Mouse (Mus musculus) spleen, adult 2 months (tissue): ENCODE results near the gene Prx. TPM values are rescaled to one million over a fixed set of nuclear protein-coding genes. Genes with fewer than 3 reads are reported as not detected.
A peak's percentile ranks its signal among the peaks of the same experiment; 100 is the strongest.
"Not testable (repeated sequence)": the region's sequence is repeated elsewhere in the genome, so short reads cannot be mapped to it uniquely, and the experiment has no call there.

Experiments used
- DNase-seq, 2 experiments: peaks; one replicate each; pipeline versions ENCODE4 v3.0.0 to v3.0.0-alpha.2; 2012 to 2021; ENCODE audit warnings: low spot score in 2 of 2, low read depth in 1 of 2
- H3K27ac ChIP-seq: fragments of 200-500 bp; 2 replicates; pipeline ENCODE4 v1.5.1; 2012; ENCODE audit warnings: low read length, inconsistent platforms; ENCODE audit not compliant: insufficient read depth
- H3K27me3 ChIP-seq: fragments of 200-500 bp; 2 replicates; pipeline ENCODE4 v1.6.1; 2012; ENCODE audit warnings: mild to moderate bottlenecking, moderate library complexity, low read length, inconsistent platforms; ENCODE audit not compliant: control insufficient read depth, insufficient read depth
- H3K36me3 ChIP-seq: fragments of 200-500 bp; 2 replicates; pipeline ENCODE4 v1.6.1; 2012; ENCODE audit warnings: mild to moderate bottlenecking, low read length, inconsistent platforms; ENCODE audit not compliant: control insufficient read depth, insufficient read depth
- H3K4me1 ChIP-seq: fragments of 200-500 bp; 2 replicates; pipeline ENCODE4 v1.6.1; 2011; ENCODE audit warnings: inconsistent platforms; ENCODE audit not compliant: control insufficient read depth, insufficient read depth, insufficient read length
- H3K4me3 ChIP-seq: fragments of 200-500 bp; 2 replicates; pipeline ENCODE4 v1.5.1; 2011; ENCODE audit warnings: mild to moderate bottlenecking, inconsistent platforms; ENCODE audit not compliant: insufficient read depth, insufficient read length; ENCODE audit errors: extremely low read depth
- CTCF ChIP-seq: fragments of 200-500 bp; IDR thresholded peaks from 2 replicates; pipeline ENCODE4 v1.5.1; 2011; ENCODE audit warnings: mild to moderate bottlenecking, inconsistent platforms; ENCODE audit not compliant: insufficient read depth, insufficient read length, insufficient replicate concordance; ENCODE audit errors: extremely low read depth
- POLR2A ChIP-seq: fragments of 200-500 bp; IDR thresholded peaks from 2 replicates; pipeline ENCODE4 v1.6.1; 2011; ENCODE audit warnings: low read depth, low read length, inconsistent platforms
- WGBS: fragments of 180-500 bp; shearing (Covaris S2); methylation state at CpG from one replicate; pipeline ENCODE4 v1.1.7; 2018; 5-methylcytosine and 5-hydroxymethylcytosine counted together
- polyA plus RNA-seq: library from polyadenylated mRNA; depleted of rRNA; stranded (reverse); fragments of >200 nt; gene quantifications from 2 replicates; pipeline ENCODE4 v1.2.3, GENCODE M21; 2012

The Prx gene
- polyA plus RNA-seq, 1 experiment, result 0.72 TPM

- 36% methylated on average over 4 of the region's 4 CpGs for WGBS
- peaks cover 9% of the 10 kb centered on the region for H3K4me1 ChIP-seq
- peak overlapping the region; percentile 65 for H3K4me3 ChIP-seq
- DNase-seq, result no peak
- peak overlapping the region; percentile 91 for H3K27ac ChIP-seq
- H3K27me3 ChIP-seq, result no peaks in the 10 kb centered on the region
- peaks cover 7% of the 10 kb centered on the region for H3K36me3 ChIP-seq
- TF ChIP-seq CTCF, result no peak
- no peak for TF ChIP-seq POLR2A
Observed at GRCm38 (mm10) chr7:27490227-27490542, 8.9 kb upstream of the Prx start.

GRCm38 (mm10) chr7:27490543-27491329 is 8.4 kb upstream of the Prx start:
- Histone ChIP-seq H3K36me3 (peaks cover 7% of the 10 kb centered on the region), H3K27me3 (no peaks in the 10 kb centered on the region), H3K4me1 (peaks cover 9% of the 10 kb centered on the region), H3K27ac (peak overlapping the region; percentile 91), H3K4me3 (peak overlapping the region; percentile 65)
- DNase-seq, result peak; percentile 72 to 86
- under 1% methylated on average over 30 of the region's 33 CpGs for WGBS
- TF ChIP-seq POLR2A, result no peak; the same call in 1 of the 2 replicates
- peak; percentile 67; the same call in 1 of the 2 replicates for TF ChIP-seq CTCF

DNA sequence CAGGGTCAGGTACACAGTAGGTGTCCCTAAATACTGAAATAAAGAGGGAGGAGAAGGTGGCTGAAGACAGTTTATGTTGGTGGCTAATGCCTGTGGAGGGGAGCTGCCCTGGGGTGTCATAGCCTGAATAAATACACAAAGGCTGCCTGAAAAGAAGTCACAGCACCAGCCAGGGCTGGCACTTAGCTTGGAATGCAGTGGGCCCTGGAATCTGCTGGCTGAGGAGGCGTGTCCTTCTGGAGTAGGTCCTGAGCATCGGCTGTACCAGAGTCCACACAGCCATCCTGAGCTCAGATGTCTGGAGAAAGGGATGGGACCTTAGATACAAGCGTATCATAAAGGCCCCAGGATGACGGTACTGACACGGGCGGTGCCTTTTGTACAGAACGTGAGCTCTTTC is 7.3 kb upstream of the Prx start:
- H3K4me3 ChIP-seq, result no peak overlapping the region
- peaks cover 9% of the 10 kb centered on the region for H3K4me1 ChIP-seq
- no peaks in the 10 kb centered on the region for H3K27me3 ChIP-seq
- WGBS, result 88% methylated on average over 7 of the region's 7 CpGs
- no peak for DNase-seq
- peaks cover 7% of the 10 kb centered on the region for H3K36me3 ChIP-seq
- H3K27ac ChIP-seq, result no peak overlapping the region
- TF ChIP-seq CTCF, result no peak
- TF ChIP-seq POLR2A, result no peak

GRCm38 (mm10) chr7:27493022-27493421 is 6.1 kb upstream of the Prx start:
- peaks cover 7% of the 10 kb centered on the region for H3K36me3 ChIP-seq
- 49% methylated on average over 3 of the region's 3 CpGs for WGBS
- no peaks in the 10 kb centered on the region for H3K27me3 ChIP-seq
- peaks cover 7% of the 10 kb centered on the region for H3K4me1 ChIP-seq
- no peak overlapping the region for H3K4me3 ChIP-seq
- TF ChIP-seq CTCF (no peak), POLR2A (no peak)
- no peak for DNase-seq
- H3K27ac ChIP-seq, result no peak overlapping the region

DNA sequence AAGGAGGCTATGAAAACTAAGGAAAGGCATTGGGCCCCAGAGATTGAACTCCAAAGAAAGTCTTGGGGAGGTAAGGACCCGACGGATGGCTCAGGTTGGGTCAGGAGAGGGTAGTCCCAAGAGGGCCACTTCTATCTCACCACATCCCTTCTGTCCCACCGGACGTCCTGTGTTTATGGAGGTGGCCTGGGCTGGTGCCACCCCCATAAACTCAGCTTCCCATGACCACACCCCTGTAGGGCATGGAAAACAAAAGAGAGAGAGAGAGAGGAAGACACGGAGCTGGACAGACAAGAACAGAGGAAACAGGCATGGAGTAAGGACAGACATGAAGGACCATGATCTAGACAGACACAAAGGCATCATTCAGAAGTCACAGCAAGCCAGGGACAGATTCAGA is 5.7 kb upstream of the Prx start:
- Histone ChIP-seq H3K27me3 (no peaks in the 10 kb centered on the region), H3K27ac (no peak overlapping the region), H3K4me3 (no peak overlapping the region), H3K4me1 (peaks cover 4% of the 10 kb centered on the region), H3K36me3 (peaks cover 7% of the 10 kb centered on the region)
- DNase-seq, result no peak
- 68% methylated on average over 5 of the region's 5 CpGs for WGBS
- TF ChIP-seq POLR2A (no peak), CTCF (no peak)

DNA sequence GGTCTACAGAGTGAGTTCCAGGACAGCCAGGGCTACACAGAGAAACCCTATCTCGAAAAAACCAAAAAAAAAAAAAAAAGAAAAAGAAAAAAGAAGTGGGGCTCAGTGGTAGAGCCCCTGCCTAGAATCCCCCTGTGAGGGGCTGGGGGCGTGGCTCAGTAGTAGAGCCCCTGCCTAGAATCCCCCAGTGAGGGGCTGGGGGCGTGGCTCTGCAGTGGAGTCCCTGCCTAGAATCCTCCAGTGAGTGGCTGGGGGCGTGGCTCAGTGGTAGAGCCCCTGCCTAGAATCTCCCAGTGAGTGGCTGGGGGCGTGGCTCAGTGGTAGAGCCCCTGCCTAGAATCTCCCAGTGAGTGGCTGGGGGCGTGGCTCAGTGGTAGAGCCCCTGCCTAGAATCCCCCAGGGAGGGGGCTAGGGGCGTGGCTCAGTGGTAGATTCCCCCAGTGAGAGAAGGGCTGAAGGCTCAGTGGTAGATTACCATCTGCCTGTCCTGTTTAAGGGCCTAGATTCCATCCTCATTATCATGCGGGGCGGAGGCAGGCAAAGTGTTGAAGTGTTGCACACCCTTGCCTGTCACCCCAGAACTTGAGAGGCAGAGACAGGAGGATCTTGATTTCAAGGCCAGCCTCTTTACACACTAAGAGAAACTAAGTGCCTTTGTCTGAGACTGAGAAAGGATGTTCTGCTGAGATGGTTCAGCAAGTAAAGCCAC is 4.3 kb upstream of the Prx start:
- WGBS, result 89% methylated on average over 8 of the region's 9 CpGs

DNA sequence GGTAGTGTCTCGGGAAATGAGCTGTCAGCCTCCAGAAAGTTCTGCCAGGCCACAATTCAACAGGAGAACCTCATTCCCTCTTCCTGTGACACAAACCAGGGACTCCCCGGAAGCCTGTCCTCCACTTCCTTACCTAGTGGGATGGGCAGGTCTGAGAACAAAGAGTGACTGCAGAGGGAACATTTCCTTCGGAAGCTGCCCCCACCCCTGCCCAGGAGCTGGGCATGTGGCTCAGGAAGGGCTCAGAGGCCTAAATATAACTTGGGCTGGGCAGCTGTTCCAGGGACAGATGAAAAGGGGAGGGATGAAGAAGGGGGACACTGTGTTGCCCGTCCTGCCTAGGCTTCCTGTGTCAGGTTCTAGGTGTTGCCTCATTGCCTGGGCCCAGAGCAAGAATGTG is 2.5 kb downstream of the Prx start:
- Histone ChIP-seq H3K4me1 (no peaks in the 10 kb centered on the region), H3K36me3 (no peaks in the 10 kb centered on the region), H3K4me3 (no peak overlapping the region), H3K27me3 (no peaks in the 10 kb centered on the region), H3K27ac (no peak overlapping the region)
- 80% methylated on average over 4 of the region's 4 CpGs for WGBS
- no peak for TF ChIP-seq CTCF
- TF ChIP-seq POLR2A, result no peak
- DNase-seq, result no peak

More for the DNA sequence above, 4.3 kb upstream of the Prx start:
- H3K4me1 ChIP-seq, H3K36me3 ChIP-seq, H3K4me3 ChIP-seq, H3K27me3 ChIP-seq, DNase-seq, H3K27ac ChIP-seq: not testable (repeated sequence)
